Mouse (Mus musculus): ENCODE data around the gene Ripor2.

- TF ChIP-seq EP300 (IDR thresholded peaks at IDR 0.05) (no peak), CTCF (IDR thresholded peaks at IDR 0.05) (no peak)
Observed at GRCm38 (mm10) chr13:24613031-24613430, 31.0 kb downstream of the Ripor2 start.
